Mouse (Mus musculus) stomach, embryonic 14.5 days (tissue): Measurements from ENCODE around the gene Erich3. TPM values are rescaled to one million over a fixed set of nuclear protein-coding genes. Genes with fewer than 3 reads are reported as not detected.

Experiments used
- ATAC-seq: fragments of 200-750 bp; cut with Nextera tagmentation; 2 replicates; pipeline ENCODE4 v1.8.0; 2017; ENCODE audit warnings: low read depth, moderate TSS enrichment; ENCODE audit not compliant: insufficient number of reproducible peaks, insufficient read depth, low FRiP score
- H3K27ac ChIP-seq: fragments of 300-500 bp; sonication (generic); 2 replicates; pipeline ENCODE4 v1.5.1; 2014; ENCODE audit warnings: mild to moderate bottlenecking, low read length, moderate library complexity, mixed read lengths
- H3K27me3 ChIP-seq: fragments of 300-500 bp; sonication (generic); 2 replicates; pipeline ENCODE4 v1.6.1; 2014; ENCODE audit warnings: low read length, control low read depth, mixed read lengths; ENCODE audit not compliant: control insufficient read depth, insufficient read depth
- H3K36me3 ChIP-seq: fragments of 300-500 bp; sonication (generic); 2 replicates; pipeline ENCODE4 v1.6.1; 2014; ENCODE audit warnings: mild to moderate bottlenecking, control low read depth, low read length, moderate library complexity, mixed read lengths; ENCODE audit not compliant: control insufficient read depth, insufficient read depth
- H3K4me1 ChIP-seq: fragments of 300-500 bp; sonication (generic); 2 replicates; pipeline ENCODE4 v1.6.1; 2014; ENCODE audit warnings: low read length, control low read depth, mixed read lengths; ENCODE audit not compliant: control insufficient read depth, insufficient read depth
- H3K4me2 ChIP-seq: fragments of 300-500 bp; sonication (generic); replicated peaks from 2 replicates; pipeline ENCODE4 v1.6.1; 2014; ENCODE audit warnings: low read depth, low read length, control low read depth
- H3K4me3 ChIP-seq: fragments of 300-500 bp; sonication (generic); 2 replicates; pipeline ENCODE4 v1.5.1; 2014; ENCODE audit warnings: low read depth, low read length, control low read depth
- H3K9ac ChIP-seq: fragments of 300-500 bp; sonication (generic); replicated peaks from 2 replicates; pipeline ENCODE4 v1.6.1; 2014; ENCODE audit warnings: low read depth, mild to moderate bottlenecking, control low read depth, low read length, moderate library complexity, mixed read lengths
- H3K9me3 ChIP-seq: fragments of 300-500 bp; sonication (generic); 2 replicates; pipeline ENCODE4 v1.6.1; 2016; ENCODE audit warnings: low read depth, low read length, control low read depth; ENCODE audit not compliant: control insufficient read depth
- WGBS: fragments of 180-500 bp; shearing (Covaris S2); extraction: QIAGEN DNeasy Blood & Tissue Kit; methylation state at CpG from one replicate; pipeline ENCODE4 v1.1.7; 2014; 5-methylcytosine and 5-hydroxymethylcytosine counted together
- polyA plus RNA-seq: library from polyadenylated mRNA; unstranded; fragments of >200 nt; fragmentation: Nextera tagmentation; extraction: Ambion mirVana; gene quantifications from 2 replicates; pipeline ENCODE4 v1.2.1, GENCODE M21; 2014

Erich3 gene
- polyA plus RNA-seq, 1 experiment from 2014 or later: 0.29 TPM

- 31% methylated on average over 4 of the region's 4 CpGs for WGBS
- Histone ChIP-seq H3K9me3 (no peaks in the 10 kb centered on the region), H3K4me3 (no peak overlapping the region), H3K36me3 (no peaks in the 10 kb centered on the region), H3K4me2 (peak overlapping the region; percentile 55), H3K4me1 (peaks cover 4% of the 10 kb centered on the region; the same call in 1 of the 2 replicates), H3K9ac (no peak overlapping the region), H3K27me3 (peaks cover 11% of the 10 kb centered on the region; the same call in 1 of the 2 replicates), H3K27ac (no peak overlapping the region)
- no peak for ATAC-seq
Observed at GRCm38 (mm10) chr3:154664636-154665035, 977 bp downstream of the Erich3 start.

DNA sequence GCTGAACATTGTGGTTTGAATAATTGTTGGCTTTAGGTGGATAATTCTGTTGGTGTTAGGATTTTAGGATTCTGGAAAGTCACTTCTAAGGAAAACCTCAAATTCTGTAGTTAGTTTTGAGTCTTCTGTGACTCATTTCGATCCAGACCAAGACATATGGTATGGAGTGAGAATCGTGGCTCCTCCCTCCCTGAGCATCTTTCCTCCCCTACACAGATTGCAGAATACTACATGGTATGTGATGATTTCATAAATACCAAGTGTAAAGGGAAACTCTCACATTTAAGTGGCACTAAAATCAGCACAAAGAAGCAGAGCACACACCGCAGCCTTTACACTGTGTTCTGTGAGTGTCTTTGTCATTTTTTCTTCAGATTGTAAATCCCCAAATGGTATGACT, 4.8 kb downstream of the Erich3 start:
- Histone ChIP-seq H3K4me1 (peaks cover 4% of the 10 kb centered on the region; the same call in 1 of the 2 replicates), H3K4me2 (no peak overlapping the region), H3K36me3 (no peaks in the 10 kb centered on the region), H3K4me3 (no peak overlapping the region), H3K27ac (no peak overlapping the region), H3K27me3 (peaks cover 7% of the 10 kb centered on the region; the same call in 1 of the 2 replicates), H3K9me3 (no peaks in the 10 kb centered on the region), H3K9ac (no peak overlapping the region)
- WGBS: 82% methylated on average over 3 of the region's 3 CpGs
- ATAC-seq: no peak

- H3K4me2 ChIP-seq: no peak overlapping the region
- WGBS: 87% methylated on average over 6 of the region's 6 CpGs
- H3K27ac ChIP-seq: no peak overlapping the region
- H3K27me3 ChIP-seq: no peaks in the 10 kb centered on the region
- no peak for ATAC-seq
- H3K9me3 ChIP-seq: no peaks in the 10 kb centered on the region
- H3K36me3 ChIP-seq: no peaks in the 10 kb centered on the region
- no peaks in the 10 kb centered on the region for H3K4me1 ChIP-seq
- H3K9ac ChIP-seq: no peak overlapping the region
- no peak overlapping the region for H3K4me3 ChIP-seq
Observed at GRCm38 (mm10) chr3:154670584-154670983, 6.9 kb downstream of the Erich3 start.

DNA sequence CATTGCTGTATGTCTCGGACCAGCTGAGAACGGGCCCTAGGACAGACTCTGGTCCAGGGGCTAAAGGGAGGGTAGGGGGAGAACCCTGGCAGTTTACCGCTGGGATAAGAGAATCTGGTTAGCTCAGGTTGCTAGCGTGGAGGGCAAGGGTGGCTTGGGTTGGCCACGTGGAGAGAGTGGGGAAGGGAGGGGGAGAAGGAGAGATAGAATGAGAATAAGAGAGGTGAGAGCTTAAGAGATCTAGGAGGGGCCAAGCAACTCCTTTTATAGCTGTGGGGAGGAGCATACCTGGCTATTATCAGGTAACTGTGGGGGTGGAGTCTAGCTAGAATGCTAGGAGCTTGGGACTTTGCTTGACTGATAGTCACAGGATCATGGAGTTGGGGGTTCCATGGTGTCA, 7.4 kb downstream of the Erich3 start:
- H3K4me2 ChIP-seq: no peak overlapping the region
- H3K36me3 ChIP-seq: no peaks in the 10 kb centered on the region
- H3K9me3 ChIP-seq: no peaks in the 10 kb centered on the region
- H3K4me3 ChIP-seq: no peak overlapping the region
- no peak for ATAC-seq
- no peaks in the 10 kb centered on the region for H3K4me1 ChIP-seq
- 68% methylated on average over 5 of the region's 5 CpGs for WGBS
- no peaks in the 10 kb centered on the region for H3K27me3 ChIP-seq
- H3K27ac ChIP-seq: no peak overlapping the region
- H3K9ac ChIP-seq: no peak overlapping the region

GRCm38 (mm10) chr3:154673326-154673725, 9.7 kb downstream of the Erich3 start:
- Histone ChIP-seq H3K4me2 (no peak overlapping the region), H3K9ac (no peak overlapping the region), H3K27ac (no peak overlapping the region), H3K4me3 (no peak overlapping the region), H3K4me1 (no peaks in the 10 kb centered on the region), H3K9me3 (no peaks in the 10 kb centered on the region), H3K27me3 (no peaks in the 10 kb centered on the region), H3K36me3 (no peaks in the 10 kb centered on the region)
- WGBS: 66% methylated on average over 8 of the region's 8 CpGs
- no peak for ATAC-seq

DNA sequence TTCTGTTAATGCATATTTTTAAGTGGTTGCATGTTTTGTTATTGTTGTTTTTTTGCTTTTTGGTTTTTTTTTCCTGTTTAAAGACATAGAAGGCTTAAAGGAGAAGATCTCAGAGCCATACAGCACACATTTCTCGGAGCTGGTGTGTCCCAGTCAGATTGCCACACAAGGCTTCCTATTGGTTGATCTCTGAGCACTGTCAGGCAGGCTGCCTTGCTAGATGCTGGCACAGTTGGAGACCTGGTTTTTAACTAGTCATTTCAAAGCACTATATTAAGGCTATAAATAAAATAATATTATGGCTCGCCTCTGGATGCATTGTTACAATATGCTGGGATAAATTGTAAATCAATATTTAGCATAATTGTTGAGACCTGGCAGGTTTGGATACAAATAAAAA, 18.9 kb downstream of the Erich3 start:
- H3K27ac ChIP-seq: no peak overlapping the region
- no peak overlapping the region for H3K9ac ChIP-seq
- H3K36me3 ChIP-seq: no peaks in the 10 kb centered on the region
- no peak overlapping the region for H3K4me3 ChIP-seq
- ATAC-seq: no peak
- H3K4me1 ChIP-seq: no peaks in the 10 kb centered on the region
- H3K9me3 ChIP-seq: no peaks in the 10 kb centered on the region
- 61% methylated on average over 2 of the region's 2 CpGs for WGBS
- no peaks in the 10 kb centered on the region for H3K27me3 ChIP-seq
- no peak overlapping the region for H3K4me2 ChIP-seq

DNA sequence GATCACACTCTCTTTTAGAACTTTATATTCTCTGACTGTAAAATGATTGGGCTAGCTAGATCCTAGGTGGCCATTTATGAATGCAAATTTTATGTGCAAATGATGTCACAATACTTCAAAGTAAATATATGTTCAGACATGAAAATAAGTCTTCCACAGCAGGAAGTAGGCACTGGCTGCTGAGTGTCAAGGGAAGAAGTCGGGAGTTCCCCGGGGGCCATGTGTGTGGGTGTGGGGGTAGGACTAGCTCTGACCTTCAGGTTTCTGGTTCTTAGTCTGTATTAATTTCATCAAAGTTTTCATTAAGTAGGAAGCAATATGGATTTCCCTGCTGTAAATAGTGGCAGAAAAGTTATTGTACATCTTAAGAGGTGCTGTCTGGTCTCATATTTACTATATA, 20.0 kb downstream of the Erich3 start:
- no peaks in the 10 kb centered on the region for H3K27me3 ChIP-seq
- no peaks in the 10 kb centered on the region for H3K4me1 ChIP-seq
- H3K9me3 ChIP-seq: no peaks in the 10 kb centered on the region
- H3K36me3 ChIP-seq: no peaks in the 10 kb centered on the region
- H3K27ac ChIP-seq: no peak overlapping the region
- no peak overlapping the region for H3K9ac ChIP-seq
- WGBS: 87% methylated on average over 2 of the region's 2 CpGs
- H3K4me3 ChIP-seq: no peak overlapping the region
- no peak overlapping the region for H3K4me2 ChIP-seq
- no peak for ATAC-seq

- Histone ChIP-seq H3K27me3 (no peaks in the 10 kb centered on the region), H3K4me2 (no peak overlapping the region), H3K27ac (no peak overlapping the region), H3K9ac (no peak overlapping the region), H3K9me3 (no peaks in the 10 kb centered on the region), H3K36me3 (no peaks in the 10 kb centered on the region), H3K4me1 (peaks cover 6% of the 10 kb centered on the region; the same call in 1 of the 2 replicates), H3K4me3 (no peak overlapping the region)
- no peak for ATAC-seq
Observed at GRCm38 (mm10) chr3:154690260-154690659, 26.6 kb downstream of the Erich3 start.

DNA sequence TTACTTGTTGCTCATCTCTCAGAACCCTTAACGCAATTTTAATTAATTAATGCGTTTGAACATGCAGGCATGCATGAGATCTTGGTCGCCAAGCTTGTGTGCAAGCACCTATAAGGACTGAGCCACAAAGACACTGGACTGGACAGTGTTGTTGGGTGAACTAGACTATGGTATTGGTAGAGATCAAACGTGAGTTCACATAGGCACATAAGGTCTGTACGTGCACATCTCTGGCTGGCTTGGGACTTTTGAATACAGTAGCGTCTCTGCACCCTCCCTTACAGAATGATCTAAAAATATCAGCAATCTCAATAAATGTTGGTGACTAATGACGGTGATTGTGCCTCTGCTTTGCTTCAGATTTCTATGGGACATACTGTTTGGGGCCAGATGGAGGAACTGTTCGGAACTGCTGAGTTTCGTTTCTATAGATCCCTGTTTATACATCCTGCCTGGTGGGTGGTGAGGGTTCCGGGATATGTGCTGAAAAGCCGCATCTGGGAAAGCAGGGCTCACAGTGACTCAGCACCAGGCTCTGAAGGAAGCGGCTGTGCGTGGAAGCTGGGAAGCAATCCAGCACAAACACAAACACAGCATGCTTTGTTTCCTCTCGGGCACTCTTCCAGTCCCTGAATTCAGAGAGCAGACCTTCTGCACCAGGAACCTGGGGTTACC, 28.4 kb downstream of the Erich3 start:
- Histone ChIP-seq H3K27me3 (no peaks in the 10 kb centered on the region), H3K36me3 (no peaks in the 10 kb centered on the region), H3K4me3 (no peak overlapping the region), H3K9ac (no peak overlapping the region), H3K4me2 (no peak overlapping the region), H3K4me1 (peaks cover 6% of the 10 kb centered on the region; the same call in 1 of the 2 replicates), H3K9me3 (no peaks in the 10 kb centered on the region), H3K27ac (no peak overlapping the region)
- ATAC-seq: peak; percentile 85
- 40% methylated on average over 14 of the region's 14 CpGs for whole genome bisulfite sequencing
